Mouse (Mus musculus) megakaryocyte-erythroid progenitor cell, adult 5-6 weeks (primary cell): ENCODE data around the gene Dnttip2. TPM values are rescaled to one million over a fixed set of nuclear protein-coding genes. Genes with fewer than 3 reads are reported as not detected.
"Not testable (repeated sequence)": the region's sequence is repeated elsewhere in the genome, so short reads cannot be mapped to it uniquely, and the experiment has no call there.

ENCODE experiments used
- ATAC-seq: replicated peaks from 2 replicates; pipeline ENCODE4 v1.8.0; 2016; ENCODE audit warnings: mild to moderate bottlenecking, inconsistent platforms; ENCODE audit not compliant: severe bottlenecking, poor library complexity, low FRiP score, low TSS enrichment
- total RNA-seq, 2 experiments: library from RNA; stranded (forward) in 1 of 2; stranded (reverse) in 1 of 2; fragments of 200-1000, 215-1000 nt in 1 of 2; fragments of >200 nt in 1 of 2; fragmentation: Nextera tagmentation in 1 of 2; gene quantifications; 2 replicates each; pipeline ENCODE4 v1.2.3; 2014 to 2017

Dnttip2 gene
- 87.8 and 97.9 TPM in 2 replicates for total RNA-seq (2014; fragmentation: Nextera tagmentation)
- 179 and 194 TPM in 2 replicates for total RNA-seq (2017)

DNA sequence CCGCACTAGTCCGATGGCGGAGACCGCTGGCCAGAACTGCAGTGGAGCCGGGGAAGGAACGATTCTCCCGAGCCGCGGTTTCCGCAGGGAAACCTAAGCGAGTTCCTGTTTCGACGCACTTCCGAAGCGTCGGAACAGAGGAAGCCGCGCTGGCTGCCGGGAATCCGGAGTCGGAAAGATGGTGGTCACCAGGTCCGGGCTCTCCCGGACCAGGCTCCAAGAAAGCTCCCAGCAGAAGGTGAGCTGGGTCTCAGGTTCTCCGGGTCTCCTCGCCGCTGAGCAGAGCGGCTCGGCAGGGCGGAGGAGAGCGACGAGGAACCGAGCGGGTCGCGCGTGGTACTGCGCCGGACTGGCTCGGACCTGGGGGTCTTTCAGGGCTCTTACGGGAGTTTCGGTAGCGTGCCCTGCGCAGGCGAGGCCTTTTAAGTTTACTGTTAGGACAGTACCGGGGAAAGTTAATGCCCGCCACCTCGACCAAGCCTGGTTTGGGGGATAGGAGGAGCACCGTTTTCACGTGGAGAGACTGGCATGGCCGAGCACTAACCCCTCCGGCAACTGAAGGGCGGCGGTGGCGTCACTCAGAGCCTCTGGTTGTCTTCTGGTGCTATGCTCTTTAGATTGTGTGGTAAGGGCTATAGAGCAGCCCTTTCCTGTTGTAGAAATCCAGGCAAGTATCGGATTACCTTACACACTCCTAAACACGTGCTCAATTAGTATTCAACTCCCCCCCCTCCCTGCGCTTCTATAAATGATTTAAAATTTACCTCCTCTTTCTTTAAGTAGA is at the start of gene Dnttip2:
Gene Dnttip2 (plus strand): TSS at position 148 of the 784 bp plus-strand sequence.
- peak; percentile 79 for ATAC-seq

DNA sequence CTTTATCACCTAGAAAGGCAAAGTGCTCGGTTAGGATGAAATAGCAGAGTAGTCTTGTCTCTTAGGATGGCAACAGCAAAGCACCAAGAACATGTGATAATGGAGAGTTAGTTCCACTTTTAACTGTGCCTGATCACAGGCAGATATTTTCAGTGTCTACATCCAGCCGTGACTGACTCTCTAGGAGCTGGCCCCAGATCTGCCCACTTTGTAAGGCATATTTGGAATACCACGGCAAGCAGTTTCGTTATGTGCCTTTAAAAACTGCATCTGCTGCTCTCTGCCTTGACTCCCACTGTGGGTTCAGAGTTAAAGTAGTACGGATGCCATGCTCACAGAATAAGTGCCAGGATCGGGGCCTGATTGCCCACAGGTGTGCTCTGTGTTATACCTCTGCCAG is 47.2 kb upstream of the Dnttip2 start:
- 0 out of 2 replicates have a peak, but pooled peaks have one; percentile 34 for ATAC-seq

DNA sequence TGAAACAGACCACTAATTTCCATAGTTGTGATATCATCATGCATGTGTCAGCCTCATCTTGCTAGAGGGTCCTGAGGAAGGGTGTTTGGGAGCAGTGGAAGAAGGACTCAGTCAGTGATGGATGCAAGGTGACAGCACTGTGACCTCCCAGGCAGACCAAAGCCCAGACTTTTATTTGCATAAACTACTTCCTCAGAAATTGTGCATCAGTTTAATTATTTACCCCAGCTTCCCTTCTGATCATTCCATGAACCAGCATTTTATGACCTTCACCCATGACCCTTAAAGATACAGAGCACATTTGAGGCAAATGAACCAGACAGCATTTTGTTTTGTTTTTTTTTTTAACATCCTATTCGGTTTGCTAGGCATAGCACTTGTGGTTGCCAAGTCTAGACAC is 38.4 kb upstream of the Dnttip2 start:
- ATAC-seq, result no peak

DNA sequence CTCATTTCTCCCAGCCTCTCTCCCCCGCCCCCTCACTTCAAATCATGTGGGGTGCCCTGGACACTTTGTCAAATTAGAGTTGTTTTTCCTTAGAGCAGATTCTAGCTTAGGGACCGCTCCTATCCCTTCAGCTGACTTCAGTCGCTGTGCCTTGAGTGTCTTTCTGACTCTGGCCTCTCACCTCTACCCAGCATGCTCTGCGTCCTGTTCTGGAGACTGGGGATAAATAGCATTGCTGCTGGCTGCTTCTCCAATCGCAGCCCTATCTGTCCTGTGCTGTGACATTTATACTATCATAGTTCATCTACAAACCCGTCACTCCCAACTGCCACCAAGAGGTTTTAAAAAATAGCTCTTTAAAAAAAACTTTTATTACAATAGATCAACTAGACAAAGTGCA is 31.3 kb upstream of the Dnttip2 start:
- ATAC-seq, result peak; percentile 58

DNA sequence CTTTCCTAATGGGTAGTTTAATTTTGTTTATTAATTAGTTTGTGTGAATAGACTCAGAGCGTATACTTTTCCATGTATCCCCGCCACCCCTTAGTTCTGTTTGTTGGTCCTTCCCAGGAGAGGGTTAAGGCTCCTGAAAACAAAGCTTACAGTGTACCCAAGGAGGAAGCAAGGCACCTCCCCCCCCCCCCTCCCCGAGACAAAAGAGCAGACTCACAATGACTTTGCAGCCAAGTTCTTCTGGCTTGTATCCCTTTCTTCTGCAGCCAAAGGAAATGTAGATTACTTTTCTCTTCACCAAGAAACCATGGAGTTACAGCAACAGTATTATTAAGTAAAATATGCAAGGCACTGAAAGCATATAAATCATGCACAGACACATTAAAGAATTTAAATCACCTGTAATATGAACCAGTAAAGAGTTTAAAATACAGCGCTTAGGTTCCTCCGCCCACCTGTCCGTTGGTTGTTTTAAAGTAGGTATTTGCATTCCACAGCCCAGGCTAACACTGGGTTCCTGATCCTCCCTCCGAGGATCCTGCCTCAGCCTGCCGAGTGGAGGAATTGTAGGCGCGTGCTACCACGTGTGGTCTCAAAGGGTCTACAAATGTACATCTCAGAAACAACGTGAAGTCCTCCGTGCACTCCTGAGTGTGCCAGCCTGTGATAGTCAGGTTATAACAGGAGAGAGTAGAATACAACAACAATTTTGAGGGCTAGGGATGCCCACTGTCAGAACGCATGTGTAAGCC is 30.6 kb upstream of the Dnttip2 start:
- 0 out of 2 replicates have a peak, but pooled peaks have one; percentile 8 for ATAC-seq

DNA sequence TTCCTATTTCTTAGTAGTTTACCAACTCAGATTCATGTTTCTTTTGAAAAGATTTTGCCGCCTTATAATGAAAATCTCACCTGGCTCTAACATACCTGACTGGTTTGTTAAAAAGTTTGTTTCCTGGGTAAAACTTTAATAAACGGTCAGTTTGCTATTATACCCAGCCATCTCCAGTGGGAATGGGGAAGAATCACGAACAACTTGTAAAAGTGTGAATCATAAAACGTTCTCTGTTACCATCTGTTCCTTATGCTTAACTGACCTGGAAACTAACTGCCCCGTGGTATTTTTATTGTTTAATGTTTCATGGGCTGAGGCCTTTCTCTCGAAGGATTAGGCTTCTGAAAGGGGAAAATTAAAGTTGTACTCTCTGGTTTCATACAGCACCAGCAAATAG is 29.4 kb upstream of the Dnttip2 start:
- no peak for ATAC-seq

DNA sequence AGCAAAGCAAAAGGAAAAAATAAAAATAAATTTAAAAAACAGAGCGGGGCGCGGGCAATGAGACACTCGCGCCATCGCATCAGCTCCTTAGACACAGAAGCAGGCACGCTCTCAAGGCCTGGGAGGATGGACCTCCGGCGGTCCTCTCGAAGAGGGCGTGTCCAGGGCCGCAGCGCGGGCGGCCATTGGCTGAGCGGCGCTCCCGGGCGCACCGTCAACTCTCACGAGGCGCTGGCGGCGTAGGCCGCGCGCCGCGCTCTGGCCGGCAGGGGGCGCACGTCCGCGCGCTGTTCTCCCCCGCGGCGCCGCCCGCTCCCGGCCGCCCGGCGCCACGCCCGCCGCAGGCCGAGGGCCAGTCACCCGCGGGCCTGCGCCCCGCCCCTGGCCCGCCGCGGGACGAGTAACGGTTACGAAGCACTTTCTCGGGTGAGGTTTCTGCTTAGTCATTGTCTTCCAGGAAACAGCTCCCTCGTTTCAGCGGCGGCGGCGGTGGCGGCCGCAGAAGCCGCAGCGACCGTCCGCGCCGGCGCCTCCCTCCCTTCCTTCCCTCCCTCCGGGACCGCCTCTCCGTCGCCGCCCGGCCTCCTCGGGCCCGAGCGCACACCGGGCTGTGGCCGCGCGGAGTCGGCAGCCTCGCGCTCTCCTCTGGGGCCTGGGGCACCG is 28.8 kb upstream of the Dnttip2 start, which contains the start of gene Gclm:
Gene Gclm (plus strand): TSS at position 343 of the 663 bp plus-strand sequence.
- ATAC-seq, result peak; percentile 74

DNA sequence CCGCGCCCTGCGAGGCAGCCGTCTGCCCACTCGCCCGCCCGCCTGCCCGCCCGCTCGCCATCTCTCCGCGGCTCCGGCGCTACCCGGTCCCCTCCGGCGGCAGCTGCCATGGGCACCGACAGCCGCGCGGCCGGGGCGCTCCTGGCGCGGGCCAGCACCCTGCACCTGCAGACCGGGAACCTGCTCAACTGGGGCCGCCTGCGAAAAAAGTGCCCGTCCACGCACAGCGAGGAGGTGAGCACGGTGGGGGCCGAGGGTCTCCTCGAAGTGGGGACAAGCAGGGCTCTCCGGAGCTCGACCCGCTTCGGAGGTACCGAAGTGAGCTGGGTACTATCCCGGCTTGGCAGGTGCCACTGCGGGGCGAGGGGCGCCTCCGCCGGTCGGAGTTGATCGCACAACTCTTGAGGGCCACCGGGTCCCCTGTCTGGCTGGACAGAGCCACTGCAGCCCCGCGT is 28.3 kb upstream of the Dnttip2 start:
- ATAC-seq, result 0 out of 2 replicates have a peak, but pooled peaks have one; percentile 11

DNA sequence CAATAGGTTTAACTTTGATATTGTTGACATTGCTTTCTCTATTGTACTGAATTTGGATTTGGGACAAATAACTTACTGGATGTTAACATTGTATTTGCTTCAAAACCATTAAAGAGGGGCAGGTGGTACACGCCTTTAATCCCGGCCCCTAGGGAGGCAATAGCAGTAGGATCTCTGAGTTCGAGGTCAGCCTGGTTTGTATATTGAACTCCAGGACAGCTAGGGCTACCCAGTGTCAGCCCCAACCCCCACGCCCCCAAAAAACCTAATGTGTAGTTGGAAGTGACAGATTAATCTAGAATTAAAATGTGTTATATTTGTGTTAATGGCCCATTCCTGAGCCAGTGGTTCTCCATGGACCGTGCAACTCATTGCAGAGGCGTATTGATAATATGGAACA is 27.8 kb upstream of the Dnttip2 start:
- ATAC-seq, result no peak

DNA sequence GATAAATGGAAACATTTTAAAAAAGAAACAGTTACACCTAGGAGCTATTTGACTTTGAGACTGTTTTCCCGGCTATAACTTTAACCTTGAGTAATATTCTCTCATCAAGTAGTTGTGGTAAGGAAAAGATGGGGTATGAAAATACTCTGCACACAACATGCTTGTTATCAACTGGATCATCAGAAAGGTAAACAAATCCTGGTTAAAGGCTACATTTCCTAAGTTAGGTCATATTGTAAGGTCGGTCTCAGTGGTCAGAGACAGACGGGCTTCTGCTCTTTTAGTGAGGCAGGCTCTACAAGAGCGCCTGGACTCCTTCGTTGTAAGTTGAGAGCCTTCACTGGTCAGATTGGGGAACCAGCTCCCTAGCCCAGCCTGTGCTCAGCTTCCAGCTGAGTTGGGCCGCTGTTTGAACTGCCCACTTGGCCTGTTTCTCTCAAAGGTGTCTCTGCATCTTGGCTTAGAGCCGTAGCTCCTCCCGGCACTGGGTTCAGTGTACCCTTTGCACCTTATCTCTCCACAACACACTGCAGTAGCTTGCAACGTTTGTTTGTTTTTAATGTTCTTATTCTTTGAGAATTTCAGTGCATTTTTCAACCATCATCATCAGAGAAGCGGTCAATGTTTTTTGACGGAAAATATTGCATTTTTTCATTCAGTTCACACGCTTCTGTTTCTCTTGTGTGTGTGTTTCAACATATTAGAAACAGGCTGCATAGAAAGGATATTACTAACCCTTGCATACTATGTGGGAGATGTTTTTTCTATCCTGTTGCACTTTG is 27.0 kb upstream of the Dnttip2 start:
- ATAC-seq, result peak; percentile 66

DNA sequence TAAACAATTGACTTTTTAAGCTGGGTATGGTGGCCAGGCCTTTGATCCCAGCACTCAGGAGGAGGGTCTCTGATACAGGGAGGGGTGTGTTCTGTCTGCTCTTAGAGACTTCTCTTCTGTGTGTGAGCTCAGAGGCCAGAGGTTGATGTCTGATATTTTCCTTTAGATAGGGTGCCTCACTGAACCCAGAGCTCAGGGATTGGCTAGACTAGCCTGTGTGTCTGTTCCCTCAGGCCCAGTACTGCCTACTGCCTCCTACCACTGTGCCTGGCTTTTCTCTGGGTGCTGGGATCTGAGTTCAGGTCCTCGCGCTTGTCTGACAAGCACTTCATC is 26.5 kb upstream of the Dnttip2 start:
- peak; percentile 46 for ATAC-seq

DNA sequence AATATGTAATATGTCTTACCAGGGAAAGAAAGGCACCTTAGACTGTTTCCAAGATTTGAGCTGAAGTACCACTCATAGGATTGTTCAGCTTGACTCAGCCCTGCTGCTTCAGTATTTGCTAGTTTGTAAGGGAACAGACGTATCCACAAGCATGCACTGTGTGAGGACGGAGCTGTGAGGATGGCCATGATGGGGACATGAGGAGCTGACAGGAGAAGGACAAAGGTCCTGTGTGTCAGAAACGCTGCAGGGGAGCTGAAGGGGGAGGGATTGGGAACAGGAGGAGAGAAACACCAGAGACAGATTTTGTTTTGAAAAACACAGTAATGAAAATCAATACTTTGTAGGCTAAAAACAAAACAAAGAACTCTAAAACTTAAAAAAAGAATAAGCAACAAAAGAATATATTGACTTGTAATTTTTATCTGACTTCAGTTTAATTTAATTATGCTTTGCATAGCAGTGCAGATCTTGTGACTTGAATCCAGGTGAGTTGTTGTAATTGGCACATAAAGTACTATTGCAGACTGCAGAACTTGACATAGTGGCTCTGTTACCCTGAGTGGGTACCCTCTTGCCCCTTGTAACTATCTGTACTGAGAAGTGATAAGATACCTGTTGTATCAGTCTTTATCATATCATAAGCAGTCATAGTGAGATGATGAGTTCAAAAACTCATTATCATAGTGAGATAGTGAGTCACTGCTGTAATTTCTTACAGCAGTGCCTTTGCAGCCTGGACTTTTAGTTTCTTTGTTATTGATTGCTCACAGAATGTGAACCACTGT is 21.5 kb upstream of the Dnttip2 start:
- ATAC-seq, result peak; percentile 26; the same call in 1 of the 2 replicates

DNA sequence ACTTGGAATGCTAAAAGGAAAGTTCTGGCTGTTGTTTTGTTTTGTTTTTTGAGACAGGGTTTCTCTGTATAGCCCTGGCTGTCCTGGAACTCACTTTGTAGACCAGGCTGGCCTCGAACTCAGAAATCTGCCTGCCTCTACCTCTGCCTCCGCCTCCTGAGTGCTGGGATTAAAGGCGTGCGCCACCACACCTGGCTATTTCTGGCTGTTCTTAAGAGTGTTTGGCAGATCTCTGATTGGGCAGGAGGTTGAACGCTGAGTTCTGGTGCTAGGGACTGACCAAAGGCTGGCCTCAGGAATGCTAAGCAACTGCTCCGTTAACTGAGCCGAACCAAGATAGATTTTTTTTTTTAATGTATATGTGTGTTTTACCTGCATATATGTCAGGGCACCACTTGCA is 20.1 kb upstream of the Dnttip2 start:
- ATAC-seq, result not testable (repeated sequence)

DNA sequence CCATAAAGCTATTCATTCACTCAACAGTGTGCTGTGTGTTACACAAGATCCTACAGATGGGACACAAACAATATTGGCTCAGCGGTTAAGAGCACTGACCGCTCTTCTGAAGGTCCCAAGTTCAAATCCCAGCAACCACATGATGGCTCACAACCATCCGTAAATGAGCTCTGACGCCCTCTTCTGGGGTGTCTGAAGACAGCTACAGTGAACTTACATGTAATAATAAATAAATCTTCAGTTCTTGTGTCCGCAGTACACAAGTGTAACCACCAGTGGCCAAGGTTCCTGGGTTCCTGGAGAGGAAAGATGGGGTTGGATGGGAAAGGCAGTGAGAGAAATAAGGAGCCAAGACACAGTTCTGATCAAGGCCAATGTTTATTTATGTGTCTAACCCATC is 4.2 kb upstream of the Dnttip2 start:
- no peak for ATAC-seq

DNA sequence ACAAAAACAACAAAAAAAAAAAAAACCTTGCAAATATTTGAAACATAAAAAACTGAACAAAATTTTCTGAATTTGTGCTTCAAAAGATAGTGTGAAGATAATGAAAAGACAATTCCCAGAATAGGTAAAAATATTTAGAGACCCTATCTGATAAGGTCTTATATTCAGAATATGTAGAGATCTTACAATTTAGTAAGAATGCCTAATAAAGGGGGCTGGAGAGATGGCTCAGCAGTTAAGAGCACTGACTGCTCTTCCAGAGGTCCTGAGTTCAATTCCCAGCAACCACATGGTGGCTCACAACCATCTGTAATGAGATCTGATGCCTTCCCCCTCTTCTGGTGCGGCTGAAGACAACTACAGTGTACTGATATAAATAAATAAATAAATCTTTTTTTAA is 1.6 kb upstream of the Dnttip2 start:
- ATAC-seq, result not testable (repeated sequence)

DNA sequence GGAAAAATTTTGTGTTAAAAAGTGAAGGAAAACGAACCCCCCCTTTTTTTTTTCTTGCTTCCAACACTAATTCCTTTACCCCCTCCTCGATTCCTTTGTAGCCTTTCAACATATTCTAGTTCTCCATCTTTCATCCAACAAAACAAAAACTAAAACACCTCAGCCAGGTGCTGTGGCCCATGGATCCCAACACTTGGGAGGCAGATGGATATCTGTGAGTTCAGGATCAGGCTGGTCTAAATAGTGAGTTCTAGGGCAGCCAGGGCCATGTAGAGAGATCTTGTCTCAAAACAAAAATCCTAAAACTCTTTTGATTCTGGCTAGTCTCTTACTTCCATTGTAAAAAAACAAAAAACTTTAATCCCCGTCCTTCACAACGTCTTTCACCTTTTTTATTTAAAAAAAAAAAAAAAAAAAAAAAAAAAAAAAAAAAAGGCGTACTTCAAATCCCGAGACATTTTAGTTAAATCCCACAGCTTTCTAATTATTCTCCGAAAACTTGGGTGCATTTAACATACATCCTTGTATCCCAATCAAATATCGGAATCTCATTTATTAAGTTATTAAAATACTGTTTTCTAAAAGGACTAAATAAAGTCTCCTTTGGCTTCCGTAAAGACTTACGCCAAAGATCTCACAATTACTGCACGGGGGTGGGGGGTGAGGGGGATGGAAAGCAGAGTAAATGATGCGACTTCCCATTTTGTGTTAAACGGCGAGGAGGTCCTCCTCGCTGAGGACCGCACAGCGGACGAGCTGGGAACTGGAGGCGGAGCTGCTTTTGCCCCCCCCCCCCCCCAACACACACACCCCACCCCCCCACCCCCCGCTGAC is 564 bp upstream of the Dnttip2 start:
- no peak; the same call in 1 of the 2 replicates for ATAC-seq

DNA sequence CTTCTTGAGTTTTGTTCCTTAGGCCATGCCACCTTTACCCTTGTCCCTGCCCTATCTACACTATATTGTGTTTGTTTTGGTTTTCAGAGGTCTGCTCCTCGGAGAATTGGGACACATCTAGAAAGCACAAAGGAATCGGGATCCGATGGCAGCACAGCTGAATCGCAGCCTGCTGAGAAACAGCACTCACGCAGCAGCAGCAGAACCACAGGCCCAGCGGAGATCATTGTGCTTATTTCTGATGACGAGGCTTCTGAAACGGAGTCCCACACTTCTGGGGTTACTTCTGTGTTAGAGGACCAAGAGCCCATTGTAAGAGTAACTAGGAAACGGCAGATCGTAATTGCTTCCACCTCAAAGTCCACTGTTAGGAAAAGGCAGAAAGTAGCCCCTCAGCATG is 923 bp downstream of the Dnttip2 start:
- no peak for ATAC-seq

DNA sequence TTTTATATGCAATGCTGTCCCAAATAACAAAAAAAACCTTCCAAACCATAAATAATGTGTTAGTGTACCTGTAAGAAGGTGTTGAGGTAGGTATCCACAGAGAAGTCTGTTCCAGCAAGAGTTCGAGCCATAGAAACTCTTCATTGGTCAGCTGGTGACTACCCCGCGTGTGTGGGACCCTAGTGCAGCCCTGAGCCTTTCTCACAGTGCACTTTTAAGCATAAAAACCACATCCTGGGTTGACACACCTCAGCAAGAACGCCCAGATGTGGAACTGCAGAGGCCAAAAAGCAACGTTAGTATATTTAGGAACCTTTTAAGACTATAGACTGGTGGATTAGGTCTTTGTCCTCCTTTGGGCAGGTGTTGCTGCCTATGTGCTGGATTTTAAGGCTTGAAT is 13.0 kb downstream of the Dnttip2 start:
- ATAC-seq, result 0 out of 2 replicates have a peak, but pooled peaks have one; percentile 13
